Mouse (Mus musculus) adrenal gland, adult 18-20 months (tissue): Measurements from ENCODE around the gene Atp7b. TPM values are rescaled to one million over a fixed set of nuclear protein-coding genes. Genes with fewer than 3 reads are reported as not detected.

Experiments
- DNase-seq, 2 experiments: peaks; one replicate each; pipeline ENCODE4 v3.0.0; 2021 to 2022; ENCODE audit warnings: low spot score in 2 of 2
- long read RNA-seq, 2 experiments: library from polyadenylated mRNA; stranded (forward); transcript quantifications; one replicate each; pipeline ENCODE4 v2.0.0; 2021
- total RNA-seq, 2 experiments: library from RNA; stranded (reverse); gene quantifications; 1 replicate in 1 of 2; 2 replicates in 1 of 2; pipeline ENCODE4 v1.2.3; 2021

Atp7b gene
- 1 to 10 TPM in 1 of 2 experiments, under 1 TPM in 1; 0.83 to 1.2 TPM for total RNA-seq
- long read RNA-seq, experiment 1, result 0 reads
- long read RNA-seq, experiment 2, result 0 reads

DNA sequence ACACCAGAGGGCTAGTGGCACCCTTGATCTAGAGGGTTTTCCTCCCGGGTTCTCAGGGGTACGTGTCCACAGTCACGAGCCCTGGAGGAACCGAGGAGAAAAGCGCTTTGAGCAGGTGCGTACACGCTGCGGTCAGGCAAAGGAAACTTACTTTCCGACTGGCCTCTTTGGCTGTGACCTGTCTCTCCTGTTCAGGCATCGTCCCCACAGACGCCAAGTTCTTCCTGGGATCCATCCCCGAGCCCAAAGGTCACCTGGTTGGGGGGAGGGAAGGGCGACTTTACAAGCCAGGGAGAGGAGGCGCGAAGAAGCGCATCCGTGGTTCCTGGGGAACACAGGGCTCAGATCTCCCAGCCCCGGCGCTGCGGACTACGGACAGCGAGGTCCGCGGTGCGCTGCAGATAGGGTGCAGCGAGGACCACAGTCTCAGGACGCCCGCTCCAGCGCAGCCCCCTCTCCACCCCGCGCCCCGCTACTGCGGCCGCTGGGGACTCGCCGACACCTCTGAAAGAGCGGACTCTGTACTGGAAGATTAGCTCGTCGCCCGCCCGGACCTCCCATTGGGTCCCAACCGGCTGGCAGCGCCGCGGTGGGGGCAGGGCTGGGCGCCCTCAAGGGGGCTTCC is at the start of gene Atp7b:
Atp7b (minus strand) TSS at position 485 of the 625 bp plus-strand sequence.
- DNase-seq, result no peak

DNA sequence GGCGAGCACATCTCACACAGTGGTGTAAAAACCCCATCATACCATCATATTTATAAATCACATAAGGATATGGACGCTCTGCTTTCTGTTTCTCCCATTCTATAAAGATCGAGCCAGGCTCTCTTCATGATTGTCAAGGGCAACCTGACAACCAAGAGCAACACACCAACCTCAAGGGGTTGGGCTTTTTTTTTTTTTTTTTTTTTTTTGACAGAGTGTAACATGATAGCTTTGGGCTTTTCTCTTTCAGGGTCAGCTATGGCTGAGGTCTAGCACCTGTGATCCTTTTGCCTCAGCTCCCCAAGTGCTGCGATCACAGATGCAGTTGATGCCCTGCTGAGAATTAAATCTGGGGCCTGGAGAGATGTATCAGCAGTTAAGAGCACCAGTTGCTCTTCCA is 46.9 kb upstream of the Atp7b start:
- DNase-seq, result no peak

DNA sequence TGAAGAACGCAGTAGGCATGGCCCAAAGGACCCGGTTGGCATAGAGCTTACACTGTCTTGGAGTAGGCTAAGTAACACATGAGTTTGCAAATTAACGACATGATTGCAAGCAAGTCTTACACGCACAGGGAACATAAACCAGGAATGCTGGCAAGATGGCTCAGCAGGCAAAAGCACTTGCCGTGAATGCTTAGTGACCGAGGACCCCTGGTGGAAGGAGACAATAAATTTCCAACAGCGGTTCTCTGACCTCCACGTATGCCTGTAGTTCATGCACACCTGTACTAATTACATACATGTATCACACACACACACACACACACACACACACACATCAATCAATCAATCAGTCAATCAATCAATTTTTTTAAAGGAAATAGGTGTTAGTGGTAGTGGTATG is 31.5 kb upstream of the Atp7b start:
- no peak for DNase-seq

DNA sequence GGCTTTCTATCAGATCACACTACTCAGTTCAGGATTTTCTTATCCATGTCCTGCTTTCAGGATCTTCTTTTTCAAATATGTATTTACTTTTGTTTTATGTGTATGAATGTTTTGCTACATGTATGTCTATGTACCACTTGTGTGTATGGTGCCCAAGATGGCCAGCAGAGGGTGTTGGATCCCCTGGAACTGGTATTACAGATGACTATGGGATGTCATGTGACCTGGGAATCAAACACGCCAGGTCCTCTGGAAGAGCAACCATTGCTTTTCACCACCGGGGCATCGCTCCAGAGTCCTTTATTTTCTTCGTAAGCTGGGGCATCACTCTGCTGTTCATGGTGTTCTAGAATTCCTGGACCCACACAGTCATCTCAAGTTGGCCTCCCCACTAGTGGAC is 29.1 kb upstream of the Atp7b start:
- DNase-seq, result no peak

- DNase-seq, result no peak
These were observed 19.4 kb upstream of the Atp7b start for GRCm38 (mm10) chr8:22079313-22080007.

GRCm38 (mm10) chr8:22061126-22061525 is 1.0 kb upstream of the Atp7b start:
- DNase-seq, result no peak

- peak; percentile 90 to 93 for DNase-seq
These were observed 363 bp upstream of the Atp7b start, which contains the start of gene Alg11 for GRCm38 (mm10) chr8:22060446-22060889. Gene Alg11 (plus strand): TSS chr8:22060721.

- DNase-seq, result no peak
These were observed 859 bp downstream of the Atp7b start for GRCm38 (mm10) chr8:22059153-22059738.

DNA sequence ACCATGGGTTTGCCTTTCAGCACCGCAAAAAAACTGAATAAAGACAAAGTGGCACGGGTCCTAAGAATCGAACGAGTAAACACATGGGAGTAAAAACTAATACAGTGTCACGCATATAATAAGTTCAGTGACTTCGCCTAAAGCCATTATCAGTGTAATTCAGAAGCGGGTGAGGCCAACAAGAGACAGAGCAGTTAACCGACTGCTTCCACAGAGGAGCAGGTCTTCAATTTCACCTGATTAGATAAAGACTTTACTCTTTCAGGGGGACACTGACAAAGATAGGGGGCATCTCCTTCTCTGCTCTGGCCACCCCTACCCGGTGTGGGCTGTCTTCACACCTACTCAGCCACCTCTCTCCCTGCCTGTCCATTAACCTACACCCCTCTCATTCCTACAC is 1.7 kb downstream of the Atp7b start:
- DNase-seq, result no peak

GRCm38 (mm10) chr8:22056850-22057249 is 3.3 kb downstream of the Atp7b start:
- DNase-seq, result no peak

DNA sequence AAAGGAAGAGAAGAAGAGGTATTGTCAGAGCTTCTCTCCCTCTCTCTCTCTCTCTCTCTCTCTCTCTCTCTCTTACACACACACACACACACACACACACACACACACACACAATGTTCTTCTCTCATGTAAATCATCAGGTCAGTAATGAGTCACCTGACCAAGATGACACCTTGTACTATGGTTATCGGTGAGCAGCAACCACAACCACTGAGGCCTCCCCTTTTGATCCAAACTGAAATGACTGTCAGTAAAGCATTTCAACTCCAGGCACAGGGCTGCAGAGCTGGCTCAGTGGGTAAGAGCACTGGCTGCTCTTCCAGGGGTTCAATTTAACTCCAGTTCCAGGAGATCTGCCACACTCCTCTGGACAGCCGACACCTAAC is 4.6 kb downstream of the Atp7b start:
- DNase-seq, result no peak

- peak in 1 of 2 experiments; percentile 9 for DNase-seq
These were observed 5.2 kb downstream of the Atp7b start for GRCm38 (mm10) chr8:22054674-22055491.

- peak; percentile 49 to 52 for DNase-seq
These were observed 12.2 kb downstream of the Atp7b start for GRCm38 (mm10) chr8:22047699-22048464.

DNA sequence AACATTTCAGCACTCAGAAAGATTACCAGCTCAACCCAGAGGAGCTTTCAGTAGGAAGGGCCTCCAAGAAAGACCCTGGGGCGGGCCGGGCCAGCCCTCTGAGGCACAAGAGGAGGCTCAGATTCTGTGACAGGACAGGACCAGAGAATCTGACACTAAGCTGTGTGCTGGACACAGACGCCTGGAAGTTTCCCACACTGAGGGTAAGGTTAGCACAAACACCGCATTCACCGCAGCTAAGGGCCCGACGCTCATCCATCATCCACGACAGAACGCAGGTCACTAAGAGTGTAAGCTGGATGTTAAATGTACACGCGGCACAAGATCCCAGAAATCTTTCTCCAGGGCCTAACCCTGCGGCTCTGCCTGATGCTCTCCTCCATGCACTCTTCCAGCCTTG is 16.4 kb downstream of the Atp7b start:
- DNase-seq, result no peak

GRCm38 (mm10) chr8:22042515-22042914 is 17.6 kb downstream of the Atp7b start:
- no peak for DNase-seq

GRCm38 (mm10) chr8:22040153-22040509 is 20.0 kb downstream of the Atp7b start:
- no peak for DNase-seq

- no peak for DNase-seq
These were observed 20.5 kb downstream of the Atp7b start for GRCm38 (mm10) chr8:22039468-22040152.

- DNase-seq, result no peak
These were observed 23.1 kb downstream of the Atp7b start for GRCm38 (mm10) chr8:22037022-22037421.

DNA sequence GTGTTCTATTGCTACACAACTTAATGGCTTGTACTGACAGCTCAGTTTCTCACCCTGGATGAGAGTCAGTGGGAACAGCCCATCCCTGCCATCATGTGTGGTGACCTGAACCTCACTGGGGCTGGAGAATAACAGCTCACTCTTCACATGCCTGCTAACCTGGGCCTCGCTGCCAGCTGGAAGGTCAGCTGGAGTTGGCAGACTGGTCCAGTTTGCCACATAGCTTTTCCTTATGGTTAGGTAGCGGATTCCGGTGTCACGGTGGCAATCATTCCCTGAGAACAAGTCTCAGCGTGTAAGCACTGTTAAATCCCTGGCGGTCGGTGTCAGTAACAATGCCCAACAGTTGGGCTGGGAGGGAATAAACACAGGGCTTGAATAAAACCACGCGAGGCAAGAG is 24.0 kb downstream of the Atp7b start:
- DNase-seq, result no peak

GRCm38 (mm10) chr8:22030990-22031389 is 29.1 kb downstream of the Atp7b start:
- DNase-seq, result no peak
